Comparison of ENCODE assay signal across 21 mouse cellular contexts in the genomic region with DNA sequence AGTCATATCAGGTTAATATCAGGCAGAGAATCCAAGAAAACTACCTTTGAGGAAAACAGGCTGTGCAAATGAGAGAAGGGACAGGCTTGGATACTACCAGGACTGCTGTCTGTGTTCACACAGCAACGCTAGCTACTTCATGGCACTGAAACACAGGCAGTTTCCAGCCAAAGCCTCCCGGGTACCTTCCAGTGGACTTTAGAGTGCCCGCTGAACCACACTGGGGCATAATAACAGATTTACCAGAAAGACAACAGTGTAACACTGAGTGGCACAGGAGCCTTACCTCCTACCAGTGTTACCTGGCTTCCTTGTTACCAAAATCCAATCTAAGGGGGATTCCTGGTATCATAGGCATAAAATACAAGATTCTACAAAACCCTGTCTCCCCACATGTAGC. TPM values are rescaled to one million over a fixed set of nuclear protein-coding genes. Genes with fewer than 3 reads are reported as not detected.
"Had no signal": no experiment of that assay in that cellular context is flagged by ENCODE, and none has a peak within 500 bp of the region (broad histone marks: within the 10 kb centered on the region; RNA-seq: fewer than 3 reads in every experiment).

No protein-coding gene starts in this region.

- ATAC-seq: inflammation-experienced regulatory T-cells, adult 6 months; intestine, postnatal 0 days had no signal

- H3K9ac ChIP-seq: limb, embryonic 13.5 days; lung, embryonic 14.5 days; midbrain, embryonic 12.5 days had no signal

- H3K27ac ChIP-seq: limb, embryonic 13.5 days; midbrain, embryonic 12.5 days had no signal

- DNase-seq: kidney, postnatal 10 days; left cerebral cortex, postnatal 4 days; lung, embryonic 14.5 days; lung, postnatal 10 days; lung, postnatal 4 days; right cerebral cortex, postnatal 14 days; thymus, postnatal 36 days had no signal

- H3K4me3 ChIP-seq: limb, embryonic 13.5 days; midbrain, embryonic 12.5 days had no signal

- H3K9me3 ChIP-seq: limb, embryonic 13.5 days; midbrain, embryonic 12.5 days had no signal

- H3K4me2 ChIP-seq: limb, embryonic 13.5 days; liver, embryonic 11.5 days; lung, embryonic 14.5 days; midbrain, embryonic 12.5 days had no signal

- H3K27me3 ChIP-seq: limb, embryonic 13.5 days; midbrain, embryonic 12.5 days had no signal

RNA-seq across cellular contexts. Expression of a gene that starts 46.3 kb away (rescaled TPM):
- total RNA-seq: layer of hippocampus, postnatal 10 days; left cerebral cortex, postnatal 10 days; left cerebral cortex, postnatal 4 days; megakaryocyte, adult 5-6 weeks had no signal
- polyA plus RNA-seq: inflammation-experienced regulatory T-cells, adult 6 months; intestine, postnatal 0 days; kidney, embryonic 14.5 days; limb, embryonic 13.5 days; liver, embryonic 11.5 days; liver, embryonic 16.5 days; lung, embryonic 14.5 days; midbrain, embryonic 12.5 days; neural tube, embryonic 14.5 days; spleen, adult 2 months; stomach, embryonic 16.5 days; thymus, postnatal 0 days had no signal
